Mouse (Mus musculus): ENCODE measurements around the gene Mgea5. TPM values are rescaled to one million over a fixed set of nuclear protein-coding genes. Genes with fewer than 3 reads are reported as not detected.

Gene Mgea5
- total and polyA plus RNA-seq, 3 experiments = 54.4 to 67.0 TPM; not detected in 1

GRCm38 (mm10) chr19:45737846-45738484 is 45.7 kb downstream of the Mgea5 start:
- H3K4me1 ChIP-seq (ENCODE audit: control insufficient read depth in 1 of 2, insufficient read depth in 2 of 2, low read length in 2 of 2) = 0 out of 4 replicates have a peak, but pooled peaks cover 0 to 6% of the 10 kb centered on the region in 2 experiments
- H3K36me3 ChIP-seq (ENCODE audit: control insufficient read depth in 1 of 2, insufficient read depth in 2 of 2, low read length in 2 of 2) = no peaks in the 10 kb centered on the region
- no peak overlapping the region for H3K9ac ChIP-seq (ENCODE audit: control insufficient read depth, low read depth, low read length, poor library complexity, severe bottlenecking)
- no peak for DNase-seq (ENCODE audit: low read depth, low spot score)
- no peak overlapping the region for H3K4me3 ChIP-seq (ENCODE audit: control insufficient read depth in 1 of 2, insufficient read depth in 1 of 2, low read depth in 2 of 2, low read length in 2 of 2)
- TF ChIP-seq RCOR1 (IDR thresholded peaks at IDR 0.05; ENCODE audit: low read depth, low read length) (no peak), ETS1 (IDR thresholded peaks at IDR 0.05; ENCODE audit: low read depth, low read length) (no peak), TBP (IDR thresholded peaks at IDR 0.05; ENCODE audit: low read depth, low read length) (no peak), POLR2AphosphoS2 (IDR thresholded peaks at IDR 0.05; ENCODE audit: low read length) (no peak), HCFC1 (IDR thresholded peaks at IDR 0.05; ENCODE audit: low read depth, low read length) (no peak)
- no peaks in the 10 kb centered on the region for H3K9me3 ChIP-seq (replicated peaks; ENCODE audit: insufficient read depth, low read length)
- H3K79me2 ChIP-seq (ENCODE audit: control insufficient read depth, insufficient read depth, low read length, poor library complexity) = no peaks in the 10 kb centered on the region
- no peak overlapping the region for H3K27ac ChIP-seq (ENCODE audit: control insufficient read depth, low read depth, low read length)
- H3K27me3 ChIP-seq (ENCODE audit: control insufficient read depth in 1 of 2, insufficient read depth in 2 of 2, low read length in 2 of 2) = peaks cover 6 to 10% of the 10 kb centered on the region in 2 experiments

DNA sequence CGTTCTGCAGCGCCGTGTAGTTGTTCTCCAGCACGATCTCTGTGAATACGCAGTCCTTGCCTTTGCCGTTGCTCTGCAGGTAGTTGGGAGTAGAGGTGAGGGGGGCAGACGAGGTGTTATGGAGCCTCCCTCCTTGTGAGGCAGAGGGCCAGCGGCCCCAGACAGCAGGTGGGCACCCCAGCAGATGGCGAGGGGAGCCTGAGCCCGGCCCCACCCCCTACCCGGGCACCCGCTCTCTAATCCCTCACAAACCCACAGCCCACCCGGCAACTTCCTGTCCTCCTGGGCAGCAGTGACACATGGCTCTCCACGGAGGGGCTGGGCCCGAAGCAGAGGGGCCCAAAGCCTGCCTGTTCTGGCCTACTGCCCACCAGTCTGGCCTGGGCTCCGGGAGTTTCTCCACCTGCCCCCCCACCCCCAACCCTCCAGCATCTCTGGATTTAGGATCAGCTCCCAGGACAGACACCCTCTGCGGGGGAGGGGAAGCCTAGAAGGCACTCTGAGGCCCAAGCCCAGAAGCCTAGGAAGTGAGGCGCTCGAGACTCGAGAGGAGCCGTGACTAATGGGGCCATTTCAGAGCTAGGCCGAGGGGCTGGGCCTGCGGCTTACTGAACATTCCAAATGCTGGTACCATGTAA is 46.3 kb downstream of the Mgea5 start:
- Histone ChIP-seq H3K27me3 (ENCODE audit: control insufficient read depth in 1 of 2, insufficient read depth in 2 of 2, low read length in 2 of 2) (peaks cover 6 to 10% of the 10 kb centered on the region in 2 experiments), H3K4me3 (ENCODE audit: control insufficient read depth in 1 of 2, insufficient read depth in 1 of 2, low read depth in 2 of 2, low read length in 2 of 2) (peak overlapping the region in 1 of 2 experiments; percentile 13; a peak in 2 of 4 replicates), H3K4me1 (ENCODE audit: control insufficient read depth in 1 of 2, insufficient read depth in 2 of 2, low read length in 2 of 2) (0 out of 4 replicates have a peak, but pooled peaks cover 0 to 6% of the 10 kb centered on the region in 2 experiments), H3K36me3 (ENCODE audit: control insufficient read depth in 1 of 2, insufficient read depth in 2 of 2, low read length in 2 of 2) (no peaks in the 10 kb centered on the region), H3K9ac (ENCODE audit: control insufficient read depth, low read depth, low read length, poor library complexity, severe bottlenecking) (peak overlapping the region; percentile 10; the same call in 1 of the 2 replicates), H3K9me3 (replicated peaks; ENCODE audit: insufficient read depth, low read length) (no peaks in the 10 kb centered on the region), H3K79me2 (ENCODE audit: control insufficient read depth, insufficient read depth, low read length, poor library complexity) (no peaks in the 10 kb centered on the region), H3K27ac (ENCODE audit: control insufficient read depth, low read depth, low read length) (no peak overlapping the region)
- no peak for DNase-seq (ENCODE audit: low read depth, low spot score)
- TF ChIP-seq GABPA (IDR thresholded peaks at IDR 0.05; ENCODE audit: low read depth, low read length) (no peak), POLR2A (IDR thresholded peaks at IDR 0.05; ENCODE audit: control insufficient read depth in 1 of 2, insufficient read depth in 1 of 2, low read depth in 1 of 2, low read length in 2 of 2, poor library complexity in 1 of 2) (no peak), POLR2AphosphoS2 (IDR thresholded peaks at IDR 0.05; ENCODE audit: low read length) (no peak), ETS1 (IDR thresholded peaks at IDR 0.05; ENCODE audit: low read depth, low read length) (no peak), USF1 (IDR thresholded peaks at IDR 0.05; ENCODE audit: low read depth, low read length) (no peak), EP300 (IDR thresholded peaks at IDR 0.05; ENCODE audit: low read depth in 1 of 2, low read length in 2 of 2) (no peak), USF2 (IDR thresholded peaks at IDR 0.05; ENCODE audit: borderline replicate concordance in 1 of 2, insufficient read depth in 1 of 2, low read depth in 1 of 2, low read length in 2 of 2) (no peak), NELFE (IDR thresholded peaks at IDR 0.05; ENCODE audit: low read depth, low read length) (no peak), TBP (IDR thresholded peaks at IDR 0.05; ENCODE audit: low read depth, low read length) (no peak), MAX (IDR thresholded peaks at IDR 0.05; ENCODE audit: low read length) (no peak), MAZ (IDR thresholded peaks at IDR 0.05; ENCODE audit: low read depth, low read length) (no peak), MAFK (IDR thresholded peaks at IDR 0.05; ENCODE audit: borderline replicate concordance, low read depth, low read length) (no peak), SMC3 (IDR thresholded peaks at IDR 0.05; ENCODE audit: low read depth, low read length) (no peak), ZKSCAN1 (IDR thresholded peaks at IDR 0.05; ENCODE audit: low read depth, low read length) (no peak), BHLHE40 (IDR thresholded peaks at IDR 0.05; ENCODE audit: borderline replicate concordance, low read depth, low read length) (no peak)

Data from MEL (cell line).